In genomic region chr9:23009462-23010183, GRCm38 (mm10) we compare ENCODE assay signal across 8 mouse cellular contexts.
DNase-seq lines count a peak whose midpoint lies in the region; ATAC-seq lines count a peak whose summit lies in the region.

No protein-coding gene starts in this region.

- peak overlapping the region; percentile 20; the same call in 1 of the 2 replicates for H3K9ac ChIP-seq in limb, embryonic 15.5 days
- H3K9ac ChIP-seq in stomach, embryonic 16.5 days (ENCODE audit: low read length) = no peak overlapping the region

- no peak overlapping the region for H3K4me3 ChIP-seq in limb, embryonic 15.5 days
- no peak overlapping the region for H3K4me3 ChIP-seq in stomach, embryonic 16.5 days (replicated peaks; ENCODE audit: low read length)

- no peak for ATAC-seq in CD4-positive, CD25-positive, alpha-beta regulatory T cell, adult 4 months
- ATAC-seq in limb, embryonic 15.5 days (ENCODE audit: insufficient number of reproducible peaks, low FRiP score, low TSS enrichment, low read depth) = no peak
- ATAC-seq in stomach, embryonic 16.5 days (ENCODE audit: insufficient read depth, low FRiP score) = 0 out of 2 replicates have a peak, but pooled peaks have one; percentile 19

- 12% methylated on average over 24 of the region's 24 CpGs for WGBS in limb, embryonic 15.5 days
- 16% methylated on average over 24 of the region's 24 CpGs for WGBS in stomach, embryonic 16.5 days

- peak; percentile 14 for DNase-seq in CD4-positive, CD25-positive, alpha-beta regulatory T cell, adult 2 months (ENCODE audit: low read depth, low spot score)
- peak; percentile 19 for DNase-seq in lung, postnatal 10 days
- DNase-seq in lung, postnatal 25 days (ENCODE audit: low spot score) = no peak
- DNase-seq in thymus, postnatal 4 days = no peak
- DNase-seq in frontal cortex, adult 2 months (ENCODE audit: extremely low spot score in 1 of 2, low spot score in 1 of 2) = no peak

- H3K9me3 ChIP-seq in limb, embryonic 15.5 days = no peaks in the 10 kb centered on the region
- no peaks in the 10 kb centered on the region for H3K9me3 ChIP-seq in stomach, embryonic 16.5 days (replicated peaks; ENCODE audit: control insufficient read depth, low read length)

- peak overlapping the region; percentile 30; the same call in 1 of the 2 replicates for H3K4me2 ChIP-seq in limb, embryonic 15.5 days
- H3K4me2 ChIP-seq in stomach, embryonic 16.5 days (ENCODE audit: low read depth, low read length) = peak overlapping the region; percentile 9; the same call in 1 of the 2 replicates

- 0 out of 2 replicates have a peak, but pooled peaks cover 4% of the 10 kb centered on the region for H3K27me3 ChIP-seq in limb, embryonic 15.5 days
- no peaks in the 10 kb centered on the region for H3K27me3 ChIP-seq in stomach, embryonic 16.5 days (ENCODE audit: control insufficient read depth, insufficient read depth, low read length)

- H3K36me3 ChIP-seq in limb, embryonic 15.5 days = no peaks in the 10 kb centered on the region
- H3K36me3 ChIP-seq in stomach, embryonic 16.5 days (ENCODE audit: control insufficient read depth, insufficient read depth, low read length) = no peaks in the 10 kb centered on the region

- peaks cover 44% of the 10 kb centered on the region for H3K4me1 ChIP-seq in limb, embryonic 15.5 days
- peaks cover 29% of the 10 kb centered on the region for H3K4me1 ChIP-seq in stomach, embryonic 16.5 days (ENCODE audit: control insufficient read depth, insufficient read depth, low read length)

- H3K27ac ChIP-seq in limb, embryonic 15.5 days = peak overlapping the region; percentile 17; the same call in 1 of the 2 replicates
- no peak overlapping the region for H3K27ac ChIP-seq in stomach, embryonic 16.5 days (ENCODE audit: low read length)

Comparison
In these comparisons a context has a peak if more than half of its experiments do, and no peak if none do; other contexts are left out.
1. DNase-seq: peak in CD4-positive, CD25-positive, alpha-beta regulatory T cell, adult 2 months (single experiment) and lung, postnatal 10 days (single experiment); none in lung, postnatal 25 days (single experiment), thymus, postnatal 4 days (single experiment) and frontal cortex, adult 2 months (0 of 2).